Mouse (Mus musculus) stomach, postnatal 0 days (tissue): ENCODE results near the gene Cyp1a2. TPM values are rescaled to one million over a fixed set of nuclear protein-coding genes. Genes with fewer than 3 reads are reported as not detected.

ENCODE experiments used
- ATAC-seq: fragments of 200-750 bp; cut with Nextera tagmentation; 2 replicates; pipeline ENCODE4 v1.8.0; 2017; ENCODE audit not compliant: low FRiP score, low TSS enrichment
- DNase-seq: peaks from one replicate; pipeline ENCODE4 v3.0.0-alpha.2; 2016; ENCODE audit warnings: low spot score
- H3K27ac ChIP-seq: fragments of 300-500 bp; sonication (generic); replicated peaks from 2 replicates; pipeline ENCODE4 v1.5.1; 2014; ENCODE audit warnings: mild to moderate bottlenecking, control low read depth
- H3K27me3 ChIP-seq: fragments of 300-500 bp; sonication (generic); 2 replicates; pipeline ENCODE4 v1.6.1; 2014; ENCODE audit warnings: low read length; ENCODE audit not compliant: control insufficient read depth, insufficient read depth
- H3K36me3 ChIP-seq: fragments of 300-500 bp; sonication (generic); 2 replicates; pipeline ENCODE4 v1.6.1; 2014; ENCODE audit warnings: low read length, mixed read lengths; ENCODE audit not compliant: control insufficient read depth, insufficient read depth
- H3K4me1 ChIP-seq: fragments of 300-500 bp; sonication (generic); replicated peaks from 2 replicates; pipeline ENCODE4 v1.6.1; 2014; ENCODE audit warnings: antibody characterized with exemption; ENCODE audit not compliant: control insufficient read depth, insufficient read depth
- H3K4me2 ChIP-seq: fragments of 300-500 bp; sonication (generic); replicated peaks from 2 replicates; pipeline ENCODE4 v1.6.1; 2014; ENCODE audit warnings: low read depth, mild to moderate bottlenecking, control low read depth, moderate library complexity
- H3K4me3 ChIP-seq: fragments of 300-500 bp; sonication (generic); 2 replicates; pipeline ENCODE4 v1.5.1; 2014; ENCODE audit warnings: low read depth, low read length, control low read depth
- H3K9ac ChIP-seq: fragments of 300-500 bp; sonication (generic); 2 replicates; pipeline ENCODE4 v1.6.1; 2014; ENCODE audit warnings: mild to moderate bottlenecking, low read length, control low read depth, mixed read lengths
- H3K9me3 ChIP-seq: fragments of 300-500 bp; sonication (generic); 2 replicates; pipeline ENCODE4 v1.6.1; 2016; ENCODE audit warnings: low read length; ENCODE audit not compliant: control insufficient read depth
- CTCF ChIP-seq: IDR thresholded peaks from 2 replicates; pipeline ENCODE4 v1.5.1; 2016; ENCODE audit warnings: antibody characterized with exemption, low read depth, mild to moderate bottlenecking, moderate library complexity
- EP300 ChIP-seq: optimal IDR thresholded peaks from 2 replicates; pipeline ENCODE3; 2016; ENCODE audit warnings: antibody characterized with exemption
- WGBS: fragments of 180-500 bp; shearing (Covaris S2); extraction: QIAGEN DNeasy Blood & Tissue Kit; methylation state at CpG from one replicate; pipeline ENCODE4 v1.1.7; 2014; 5-methylcytosine and 5-hydroxymethylcytosine counted together
- polyA plus RNA-seq: library from polyadenylated mRNA; unstranded; fragments of >200 nt; fragmentation: Nextera tagmentation; extraction: Ambion mirVana; gene quantifications from 2 replicates; pipeline ENCODE4 v1.2.1, GENCODE M21; 2015

Gene Cyp1a2
- polyA plus RNA-seq, 1 experiment from 2014 or later, result not detected

DNA sequence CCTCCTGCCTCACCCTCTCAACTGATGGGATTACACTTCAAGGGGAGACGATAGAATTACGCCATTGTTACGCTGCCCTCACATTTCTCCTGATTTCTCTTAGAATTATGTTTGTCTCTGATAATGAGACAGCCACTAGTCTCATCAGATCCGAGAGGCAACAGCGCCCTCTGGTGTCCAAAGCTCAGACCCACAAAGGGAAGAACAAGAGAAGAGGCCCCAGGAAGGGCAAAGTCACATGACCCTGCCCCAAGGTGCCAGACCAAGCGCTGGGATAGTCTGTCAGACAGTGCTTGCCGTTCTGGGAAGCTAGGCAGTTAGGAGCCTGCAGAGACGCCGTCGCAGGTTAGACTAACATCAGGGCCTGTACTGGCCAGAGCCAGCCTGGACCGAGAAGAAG, 27.8 kb downstream of the Cyp1a2 start:
- no peak overlapping the region for H3K9ac ChIP-seq
- no peak overlapping the region for H3K4me3 ChIP-seq
- H3K27me3 ChIP-seq, result no peaks in the 10 kb centered on the region
- no peaks in the 10 kb centered on the region for H3K36me3 ChIP-seq
- WGBS, result 3% methylated on average over 11 of the region's 11 CpGs
- H3K4me1 ChIP-seq, result no peaks in the 10 kb centered on the region
- TF ChIP-seq EP300 (no peak), CTCF (peak; percentile 98)
- no peaks in the 10 kb centered on the region for H3K9me3 ChIP-seq
- no peak overlapping the region for H3K27ac ChIP-seq
- peak overlapping the region; percentile 44 for H3K4me2 ChIP-seq
- peak; percentile 92 for DNase-seq
- peak; percentile 79 for ATAC-seq

- no peaks in the 10 kb centered on the region for H3K27me3 ChIP-seq
- TF ChIP-seq EP300 (no peak), CTCF (no peak)
- H3K27ac ChIP-seq, result no peak overlapping the region
- no peak overlapping the region for H3K9ac ChIP-seq
- WGBS, result 71% methylated on average over 1 of the region's 1 CpGs
- H3K4me3 ChIP-seq, result no peak overlapping the region
- no peak for ATAC-seq
- H3K36me3 ChIP-seq, result no peaks in the 10 kb centered on the region
- no peak for DNase-seq
- no peak overlapping the region for H3K4me2 ChIP-seq
- H3K9me3 ChIP-seq, result no peaks in the 10 kb centered on the region
- no peaks in the 10 kb centered on the region for H3K4me1 ChIP-seq
Observed at GRCm38 (mm10) chr9:57654966-57655365, 28.5 kb downstream of the Cyp1a2 start.

DNA sequence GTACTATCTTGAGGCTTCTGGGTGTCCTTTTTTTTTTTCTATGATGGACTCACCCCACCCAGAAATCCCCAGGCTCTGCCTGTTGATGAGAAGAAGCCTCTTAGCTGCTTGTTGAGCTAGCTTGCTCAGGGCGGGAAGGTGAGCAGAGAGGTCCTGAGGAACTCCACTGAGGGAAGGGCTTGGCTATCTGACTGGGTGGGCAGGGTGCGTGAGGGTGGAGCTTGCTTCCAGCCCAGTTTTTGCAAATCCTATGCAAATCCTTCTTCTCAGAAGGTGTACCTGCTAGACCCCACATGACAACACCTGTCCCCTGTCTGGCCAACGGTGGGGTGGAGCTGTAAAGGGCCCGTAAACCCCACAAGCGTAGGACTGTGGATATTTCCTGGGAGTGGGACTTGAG, 30.2 kb downstream of the Cyp1a2 start, which contains the start of gene Csk:
Gene Csk (minus strand): TSS at position 349 of the 400 bp plus-strand sequence.
- Histone ChIP-seq H3K9ac (no peak within 1 kb of the TSS; the same call in 1 of the 2 replicates), H3K27ac (no peak within 1 kb of the TSS), H3K9me3 (no peaks in the 10 kb centered on the region), H3K4me3 (no peak within 1 kb of the TSS), H3K4me1 (no peaks in the 10 kb centered on the region), H3K36me3 (no peaks in the 10 kb centered on the region), H3K4me2 (no peak within 1 kb of the TSS), H3K27me3 (no peaks in the 10 kb centered on the region)
- DNase-seq (no peak), ATAC-seq (no peak)
- TF ChIP-seq CTCF (no peak), EP300 (no peak)
- 56% methylated on average over 5 of the region's 5 CpGs for WGBS

DNA sequence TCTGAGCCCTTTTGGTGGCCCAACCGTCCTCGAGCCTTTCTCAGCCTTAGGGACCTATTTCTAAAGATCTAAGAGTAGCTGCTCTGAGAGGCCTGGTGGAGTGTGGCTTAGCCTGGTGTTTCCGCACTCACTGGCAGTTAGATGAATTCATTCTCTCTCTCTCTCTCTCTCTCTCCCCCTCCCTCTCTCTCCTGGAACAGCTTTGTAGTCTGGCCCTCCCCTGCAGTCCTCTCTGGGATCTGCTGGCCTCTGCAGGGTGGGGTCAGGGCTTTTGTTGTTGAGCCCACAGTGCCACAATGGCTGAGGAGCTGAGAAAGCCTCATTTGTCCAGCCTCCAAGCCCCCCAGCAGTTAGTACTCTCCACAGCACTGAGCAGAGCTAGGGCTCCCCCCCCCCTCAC, 30.6 kb downstream of the Cyp1a2 start:
- WGBS, result 52% methylated on average over 3 of the region's 3 CpGs
- H3K9ac ChIP-seq, result no peak overlapping the region
- no peaks in the 10 kb centered on the region for H3K9me3 ChIP-seq
- H3K27ac ChIP-seq, result no peak overlapping the region
- H3K4me1 ChIP-seq, result no peaks in the 10 kb centered on the region
- no peak for DNase-seq
- no peaks in the 10 kb centered on the region for H3K27me3 ChIP-seq
- no peak for TF ChIP-seq CTCF
- TF ChIP-seq EP300, result no peak
- no peaks in the 10 kb centered on the region for H3K36me3 ChIP-seq
- no peak overlapping the region for H3K4me2 ChIP-seq
- no peak overlapping the region for H3K4me3 ChIP-seq
- ATAC-seq, result no peak

- Histone ChIP-seq H3K9ac (no peak overlapping the region), H3K27me3 (no peaks in the 10 kb centered on the region), H3K4me1 (no peaks in the 10 kb centered on the region), H3K4me2 (no peak overlapping the region), H3K36me3 (no peaks in the 10 kb centered on the region), H3K9me3 (no peaks in the 10 kb centered on the region), H3K4me3 (no peak overlapping the region), H3K27ac (no peak overlapping the region)
- no peak for ATAC-seq
- no peak for TF ChIP-seq EP300
- TF ChIP-seq CTCF, result no peak
- no peak for DNase-seq
- 75% methylated on average over 9 of the region's 9 CpGs for WGBS
Observed at GRCm38 (mm10) chr9:57652351-57652750, 31.2 kb downstream of the Cyp1a2 start.

DNA sequence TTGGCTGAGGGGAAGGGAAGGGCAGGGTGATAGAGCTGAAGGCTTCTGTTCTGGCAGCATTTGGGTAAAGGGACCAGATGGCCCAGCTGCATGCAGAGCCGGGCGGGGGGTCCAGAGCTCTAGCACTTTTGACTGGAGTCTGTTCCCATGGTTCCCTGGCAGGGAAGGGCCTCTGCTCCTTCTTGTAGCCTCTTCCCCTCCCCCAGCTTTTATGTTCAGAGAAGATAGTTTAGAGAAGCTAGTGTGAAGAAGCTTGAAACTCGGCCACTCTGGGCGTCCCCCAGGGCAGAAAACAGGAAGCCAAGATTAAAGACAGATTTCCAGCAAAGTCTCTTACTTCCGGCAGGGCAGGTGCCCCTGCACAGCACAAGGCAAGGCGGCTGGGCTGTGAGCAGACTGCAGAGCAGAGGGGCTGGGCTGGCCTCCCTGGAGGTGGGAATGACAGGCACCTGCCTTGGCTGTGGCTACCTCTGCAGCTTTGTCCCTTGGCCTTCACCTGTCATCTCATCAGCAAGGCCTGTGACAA, 32.7 kb downstream of the Cyp1a2 start:
- H3K36me3 ChIP-seq, result no peaks in the 10 kb centered on the region
- no peak overlapping the region for H3K9ac ChIP-seq
- DNase-seq (no peak), ATAC-seq (no peak)
- no peak overlapping the region for H3K4me2 ChIP-seq
- no peaks in the 10 kb centered on the region for H3K27me3 ChIP-seq
- H3K27ac ChIP-seq, result 0 out of 2 replicates have a peak overlapping the region, but pooled peaks have one; percentile 35
- WGBS, result 19% methylated on average over 6 of the region's 6 CpGs
- TF ChIP-seq EP300, result no peak
- TF ChIP-seq CTCF, result no peak
- no peaks in the 10 kb centered on the region for H3K9me3 ChIP-seq
- no peaks in the 10 kb centered on the region for H3K4me1 ChIP-seq
- H3K4me3 ChIP-seq, result no peak overlapping the region
